Mouse (Mus musculus) adrenal gland, postnatal 10 days (tissue): ENCODE data around the gene Reps1. TPM values are rescaled to one million over a fixed set of nuclear protein-coding genes. Genes with fewer than 3 reads are reported as not detected.
A peak's percentile ranks its signal among the peaks of the same experiment; 100 is the strongest.
"Not testable (repeated sequence)": the region's sequence is repeated elsewhere in the genome, so short reads cannot be mapped to it uniquely, and the experiment has no call there.

Experiments
- DNase-seq: peaks from one replicate; pipeline ENCODE4 v3.0.0; 2021; ENCODE audit warnings: mixed read lengths
- total RNA-seq, 2 experiments: library from RNA; stranded (reverse); gene quantifications; 2 replicates each; pipeline ENCODE4 v1.2.3; 2021

The Reps1 gene
- total RNA-seq, 2 experiments from 2014 or later: 32.3 to 39.3 TPM

- no peak for DNase-seq
These were observed 9.1 kb downstream of the Reps1 start for GRCm38 (mm10) chr10:18064606-18065228.

GRCm38 (mm10) chr10:18066031-18066439 is 10.4 kb downstream of the Reps1 start:
- DNase-seq: no peak

- no peak for DNase-seq
These were observed 12.2 kb downstream of the Reps1 start for GRCm38 (mm10) chr10:18067761-18068446.

GRCm38 (mm10) chr10:18068880-18069279 is 13.2 kb downstream of the Reps1 start:
- DNase-seq: no peak

DNA sequence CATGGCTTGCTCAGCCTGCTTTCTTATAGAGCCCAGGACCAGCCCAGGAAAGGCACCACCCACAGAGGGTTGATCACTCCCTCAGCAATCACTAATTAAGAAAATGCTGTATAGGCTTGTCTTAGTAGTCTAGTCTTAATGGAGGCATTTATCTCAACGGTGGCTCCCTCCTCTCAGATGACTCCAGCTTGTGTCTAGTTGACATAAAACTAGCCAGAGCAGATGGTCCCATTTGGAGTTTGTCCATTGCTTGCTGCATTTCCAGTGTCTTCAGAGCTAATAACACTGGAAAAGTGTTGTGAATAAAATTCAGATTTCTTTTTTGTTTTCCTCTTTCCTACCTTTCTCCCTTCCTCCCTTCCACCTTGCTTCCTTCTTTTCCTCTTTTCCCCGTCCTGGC is 13.9 kb downstream of the Reps1 start:
- DNase-seq: no peak

GRCm38 (mm10) chr10:18070144-18070543 is 14.5 kb downstream of the Reps1 start:
- no peak for DNase-seq

GRCm38 (mm10) chr10:18070616-18071015 is 15.0 kb downstream of the Reps1 start:
- no peak for DNase-seq

- no peak for DNase-seq
These were observed 17.2 kb downstream of the Reps1 start for GRCm38 (mm10) chr10:18072871-18073270.

GRCm38 (mm10) chr10:18074383-18075075 is 18.9 kb downstream of the Reps1 start:
- no peak for DNase-seq

GRCm38 (mm10) chr10:18075845-18076244 is 20.2 kb downstream of the Reps1 start:
- no peak for DNase-seq

DNA sequence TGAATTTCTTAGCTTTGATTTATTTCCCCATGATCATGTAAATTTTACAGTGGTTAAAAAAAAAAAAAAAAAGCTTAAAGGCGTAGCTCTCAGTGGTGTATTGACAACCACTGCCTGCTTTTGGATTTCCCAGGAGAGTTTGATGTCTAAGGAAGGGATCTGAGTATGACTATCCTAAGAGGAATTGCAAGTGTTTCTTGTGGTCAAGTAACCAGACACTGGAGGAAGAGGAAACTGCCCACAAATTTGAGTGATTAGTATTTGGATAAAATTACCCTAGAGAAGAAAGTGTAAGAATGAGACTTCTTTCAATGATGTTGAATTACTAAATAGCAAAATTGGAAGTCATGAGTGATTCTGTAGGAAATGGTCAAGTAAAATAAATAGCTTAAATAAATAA is 25.9 kb downstream of the Reps1 start:
- DNase-seq: no peak

- DNase-seq: no peak
These were observed 27.1 kb downstream of the Reps1 start for GRCm38 (mm10) chr10:18082772-18083171.

DNA sequence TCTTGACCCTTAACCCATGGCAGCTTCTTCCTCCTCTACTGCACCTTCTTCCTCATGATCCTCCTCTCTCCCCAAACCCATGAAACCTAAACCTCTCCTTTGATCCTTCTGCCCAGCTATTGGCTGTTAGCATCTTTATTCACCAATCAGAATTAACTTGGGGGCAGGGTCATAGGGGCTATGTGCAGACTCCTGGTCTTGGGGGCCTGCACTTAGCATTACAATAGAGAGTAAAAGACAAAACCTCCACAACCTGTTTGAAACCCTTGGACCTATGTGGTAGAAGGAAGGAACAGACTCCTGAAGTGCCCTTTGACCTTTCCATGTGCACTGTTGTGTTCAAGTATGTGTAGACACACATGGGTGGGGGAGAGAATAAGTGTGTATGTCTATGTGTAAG is 35.0 kb downstream of the Reps1 start:
- DNase-seq: no peak

DNA sequence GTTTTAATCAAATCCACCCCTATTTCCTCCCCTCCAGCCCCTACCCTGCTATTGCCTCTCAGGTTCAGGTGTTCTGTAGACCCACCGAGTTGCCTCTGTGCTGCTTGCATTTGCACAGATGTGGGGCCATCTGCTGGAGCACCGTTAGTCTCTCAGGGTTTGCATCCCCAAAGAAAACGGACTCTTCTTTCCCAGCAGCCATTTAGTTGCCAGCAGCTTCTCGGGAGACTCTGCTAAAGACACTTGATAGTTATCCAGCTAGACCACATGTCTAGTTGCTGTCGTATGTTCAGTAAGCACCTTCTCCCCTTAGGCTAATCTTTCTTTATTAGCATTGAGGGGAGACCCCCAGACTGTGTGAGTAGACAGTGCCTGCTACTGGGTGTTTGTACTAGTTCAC is 46.5 kb downstream of the Reps1 start:
- DNase-seq: no peak

GRCm38 (mm10) chr10:18107471-18107870 is 51.8 kb downstream of the Reps1 start:
- peak; percentile 13 for DNase-seq

GRCm38 (mm10) chr10:18110940-18111339 is 55.3 kb downstream of the Reps1 start:
- no peak for DNase-seq

- no peak for DNase-seq
These were observed 57.9 kb downstream of the Reps1 start for GRCm38 (mm10) chr10:18113473-18114093.

DNA sequence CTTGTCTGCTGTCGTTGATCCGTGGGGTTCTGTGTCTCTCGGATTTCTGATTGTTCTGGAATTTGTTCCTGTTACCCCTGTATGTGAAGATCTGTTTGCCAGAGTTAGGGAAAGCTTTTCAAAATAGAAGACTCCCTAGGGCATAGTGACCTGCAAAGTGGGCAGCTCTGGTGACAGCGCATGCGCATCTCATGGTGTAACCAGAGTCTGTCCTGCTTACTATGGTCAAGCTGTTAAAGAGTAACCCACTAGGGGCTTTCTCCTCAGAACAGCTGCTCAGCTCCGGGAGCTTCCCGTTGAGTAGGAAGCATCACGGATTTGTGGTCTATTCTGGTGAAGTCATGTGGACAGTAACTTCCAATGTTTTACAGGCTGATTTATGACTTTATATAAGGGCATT is 62.7 kb downstream of the Reps1 start:
- no peak for DNase-seq

DNA sequence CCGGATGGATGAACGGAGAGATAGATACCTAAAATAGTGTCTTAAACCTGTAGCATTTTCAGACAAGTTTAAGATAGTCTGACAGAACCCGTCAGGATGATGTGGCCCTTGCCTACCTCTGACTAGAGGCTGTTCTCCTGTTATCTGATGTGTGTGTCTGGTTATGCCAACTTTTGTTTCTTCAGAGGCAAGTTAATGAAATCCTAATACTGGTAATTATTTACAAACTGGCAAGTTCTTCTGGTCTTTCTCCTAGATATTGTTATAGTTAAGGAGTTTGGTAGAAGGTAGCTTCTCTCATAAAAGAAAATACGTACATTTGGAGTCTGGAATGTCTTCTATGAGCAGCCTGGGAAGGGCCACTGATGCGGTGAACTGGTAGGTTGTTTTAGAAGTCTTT is 74.6 kb downstream of the Reps1 start:
- DNase-seq: no peak

- peak; percentile 6 for DNase-seq
These were observed 76.3 kb downstream of the Reps1 start for GRCm38 (mm10) chr10:18131666-18132650.

GRCm38 (mm10) chr10:18138853-18139503 is 83.3 kb downstream of the Reps1 start:
- not testable (repeated sequence) for DNase-seq
